Comparison of ENCODE assay signal across 7 mouse cellular contexts in genomic region chr6:131290430-131290829, GRCm38 (mm10). TPM values are rescaled to one million over a fixed set of nuclear protein-coding genes. Genes with fewer than 3 reads are reported as not detected.
DNase-seq lines count a peak whose midpoint lies in the region; ATAC-seq and TF ChIP-seq lines count a peak whose summit lies in the region.

No protein-coding gene starts in this region.

- TF ChIP-seq EP300 in ES-Bruce4 (IDR thresholded peaks at IDR 0.05; ENCODE audit: insufficient read depth, low read depth, low read length) = no peak
- no peak for TF ChIP-seq EP300 in liver, postnatal 0 days (IDR thresholded peaks at IDR 0.05; ENCODE audit: low read depth)

- no peak overlapping the region for H3K4me3 ChIP-seq in ES-Bruce4 (ENCODE audit: low read depth, low read length)
- no peak overlapping the region for H3K4me3 ChIP-seq in liver, postnatal 0 days (ENCODE audit: low read depth, low read length)

- no peak for TF ChIP-seq POLR2A in ES-Bruce4 (IDR thresholded peaks at IDR 0.05; ENCODE audit: insufficient read depth, low read length)

- H3K36me3 ChIP-seq in ES-Bruce4 (ENCODE audit: control insufficient read depth, insufficient read depth, low read length, poor library complexity, severe bottlenecking) = no peaks in the 10 kb centered on the region
- H3K36me3 ChIP-seq in liver, postnatal 0 days (replicated peaks; ENCODE audit: insufficient read depth, low read length) = peaks cover 2% of the 10 kb centered on the region; the same call in 1 of the 2 replicates

- peak; percentile 4 for DNase-seq in left cerebral cortex, adult 11 months (ENCODE audit: low spot score)
- DNase-seq in left cerebral cortex, adult 8-10 months (ENCODE audit: low spot score in 2 of 2) = no peak
- DNase-seq in adipocyte (ENCODE audit: low spot score) = peak; percentile 81
- DNase-seq in embryo, embryonic 11 days = peak; percentile 61
- peak; percentile 26 for DNase-seq in liver, postnatal 0 days
- peak; percentile 28 for DNase-seq in thymus, postnatal 0 days (ENCODE audit: low spot score)

- H3K9me3 ChIP-seq in ES-Bruce4 (replicated peaks; ENCODE audit: control insufficient read depth, insufficient read depth, low read length, poor library complexity, severe bottlenecking) = no peaks in the 10 kb centered on the region
- no peaks in the 10 kb centered on the region for H3K9me3 ChIP-seq in liver, postnatal 0 days (ENCODE audit: low read length)

- no peak for ATAC-seq in liver, postnatal 0 days

- H3K27ac ChIP-seq in ES-Bruce4 (ENCODE audit: insufficient read depth, low read length) = no peak overlapping the region
- H3K27ac ChIP-seq in liver, postnatal 0 days (ENCODE audit: low read depth) = no peak overlapping the region

- H3K27me3 ChIP-seq in ES-Bruce4 (ENCODE audit: control insufficient read depth, insufficient read depth, low read length, poor library complexity, severe bottlenecking) = no peaks in the 10 kb centered on the region
- H3K27me3 ChIP-seq in liver, postnatal 0 days (ENCODE audit: insufficient read depth, low read length) = no peaks in the 10 kb centered on the region

- peak; percentile 55 for TF ChIP-seq CTCF in ES-Bruce4 (IDR thresholded peaks at IDR 0.05; ENCODE audit: low read depth, low read length)
- peak; percentile 76 for TF ChIP-seq CTCF in liver, postnatal 0 days (IDR thresholded peaks at IDR 0.05; ENCODE audit: low read depth)

- no peak overlapping the region for H3K4me2 ChIP-seq in liver, postnatal 0 days (ENCODE audit: low read depth, low read length)

- WGBS in liver, postnatal 0 days (ENCODE audit: insufficient replicate concordance) = 11% methylated on average over 2 of the region's 2 CpGs

- H3K9ac ChIP-seq in ES-Bruce4 (ENCODE audit: low read depth, poor library complexity, severe bottlenecking) = no peak overlapping the region
- H3K9ac ChIP-seq in liver, postnatal 0 days (replicated peaks) = no peak overlapping the region

- H3K4me1 ChIP-seq in ES-Bruce4 (ENCODE audit: control insufficient read depth, insufficient read depth, low read length) = no peaks in the 10 kb centered on the region
- H3K4me1 ChIP-seq in liver, postnatal 0 days (ENCODE audit: insufficient read depth) = peaks cover 15% of the 10 kb centered on the region

RNA-seq across cellular contexts. Expression of gene Magohb, which starts 2.6 kb away (rescaled TPM):
- total RNA-seq in left cerebral cortex, adult 8-10 months (2022) = 10 to 100 TPM in 1 of 4 experiments, 1 to 10 TPM in 3; 8.9 to 11.6 (median 9.6) TPM
- 26.0 and 28.4 TPM in 2 replicates for polyA plus RNA-seq in ES-Bruce4 (2011; ENCODE audit: insufficient read depth, insufficient read length, low read depth, missing spikeins)
- polyA plus RNA-seq in liver, postnatal 0 days (2015; fragmentation: Nextera tagmentation; extraction: Ambion mirVana) = 22.8 and 24.7 TPM in 2 replicates
- 66.5 and 68.5 TPM in 2 replicates for polyA plus RNA-seq in thymus, postnatal 0 days (2015; fragmentation: Nextera tagmentation; extraction: Ambion mirVana)

RNA-seq across cellular contexts. Expression of gene Klra2, which starts 43.3 kb away (rescaled TPM):
- total RNA-seq in left cerebral cortex, adult 8-10 months (2022) = under 1 TPM; 0.35 to 0.98 (median 0.71) TPM
- polyA plus RNA-seq in ES-Bruce4 (2011; ENCODE audit: insufficient read depth, insufficient read length, low read depth, missing spikeins) = not detected in 2 replicates
- 0.90 and 1.1 TPM in 2 replicates for polyA plus RNA-seq in liver, postnatal 0 days (2015; fragmentation: Nextera tagmentation; extraction: Ambion mirVana)
- 0.08 TPM in 1 of 2 replicates, not detected in the other for polyA plus RNA-seq in thymus, postnatal 0 days (2015; fragmentation: Nextera tagmentation; extraction: Ambion mirVana)

Comparison
In these comparisons a context has a peak if more than half of its experiments do, and no peak if none do; other contexts are left out.
1. DNase-seq: peak in left cerebral cortex, adult 11 months (single experiment), adipocyte (single experiment), embryo, embryonic 11 days (single experiment), liver, postnatal 0 days (single experiment) and thymus, postnatal 0 days (single experiment); none in left cerebral cortex, adult 8-10 months (0 of 2).